Mouse (Mus musculus): ENCODE results near the gene Cox8a. TPM values are rescaled to one million over a fixed set of nuclear protein-coding genes. Genes with fewer than 3 reads are reported as not detected.

Gene Cox8a
- total and polyA plus RNA-seq, 3 experiments: 745 to 1,213 TPM; not detected in 1

- peaks cover 4 to 5% of the 10 kb centered on the region in 2 experiments; a peak in 3 of 4 replicates for H3K4me1 ChIP-seq (ENCODE audit: control insufficient read depth in 1 of 2, insufficient read depth in 2 of 2, low read length in 2 of 2)
- H3K9ac ChIP-seq (ENCODE audit: control insufficient read depth, low read depth, low read length, poor library complexity, severe bottlenecking): no peak overlapping the region
- H3K36me3 ChIP-seq (ENCODE audit: control insufficient read depth in 1 of 2, insufficient read depth in 2 of 2, low read length in 2 of 2): no peaks in the 10 kb centered on the region
- TF ChIP-seq ETS1 (IDR thresholded peaks at IDR 0.05; ENCODE audit: low read depth, low read length): no peak
- no peak for TF ChIP-seq BHLHE40 (IDR thresholded peaks at IDR 0.05; ENCODE audit: borderline replicate concordance, low read depth, low read length)
- TF ChIP-seq POLR2AphosphoS2 (IDR thresholded peaks at IDR 0.05; ENCODE audit: low read length): no peak
- no peak for TF ChIP-seq SIN3A (IDR thresholded peaks at IDR 0.05; ENCODE audit: low read length)
- TF ChIP-seq MAFK (IDR thresholded peaks at IDR 0.05; ENCODE audit: borderline replicate concordance, low read depth, low read length): no peak
- no peak for TF ChIP-seq JUND (IDR thresholded peaks at IDR 0.05; ENCODE audit: low read depth, low read length)
- no peak for TF ChIP-seq ZKSCAN1 (IDR thresholded peaks at IDR 0.05; ENCODE audit: low read depth, low read length)
- no peak for TF ChIP-seq NRF1 (IDR thresholded peaks at IDR 0.05; ENCODE audit: insufficient read depth, low read depth, low read length, poor library complexity, severe bottlenecking)
- TF ChIP-seq MXI1 (IDR thresholded peaks at IDR 0.05; ENCODE audit: low read depth, low read length): no peak
- TF ChIP-seq POLR2AphosphoS5 (IDR thresholded peaks at IDR 0.05; ENCODE audit: borderline replicate concordance, low read depth, low read length): no peak
- no peak for TF ChIP-seq POLR2A (IDR thresholded peaks at IDR 0.05; ENCODE audit: control insufficient read depth in 1 of 2, insufficient read depth in 1 of 2, low read depth in 1 of 2, low read length in 2 of 2, poor library complexity in 1 of 2)
- H3K79me2 ChIP-seq (ENCODE audit: control insufficient read depth, insufficient read depth, low read length, poor library complexity): no peaks in the 10 kb centered on the region
- H3K27me3 ChIP-seq (ENCODE audit: control insufficient read depth in 1 of 2, insufficient read depth in 2 of 2, low read length in 2 of 2): no peaks in the 10 kb centered on the region
- no peak overlapping the region for H3K27ac ChIP-seq (ENCODE audit: control insufficient read depth, low read depth, low read length)
- H3K9me3 ChIP-seq (replicated peaks; ENCODE audit: insufficient read depth, low read length): no peaks in the 10 kb centered on the region
- DNase-seq (ENCODE audit: low read depth, low spot score): peak; percentile 54
- no peak overlapping the region for H3K4me3 ChIP-seq (ENCODE audit: control insufficient read depth in 1 of 2, insufficient read depth in 1 of 2, low read depth in 2 of 2, low read length in 2 of 2)
Measured at GRCm38 (mm10) chr19:7171447-7171846, 46.0 kb downstream of the Cox8a start.

- H3K9me3 ChIP-seq (replicated peaks; ENCODE audit: insufficient read depth, low read length): no peaks in the 10 kb centered on the region
- no peaks in the 10 kb centered on the region for H3K79me2 ChIP-seq (ENCODE audit: control insufficient read depth, insufficient read depth, low read length, poor library complexity)
- no peak for TF ChIP-seq MAX (IDR thresholded peaks at IDR 0.05; ENCODE audit: low read length)
- no peak for TF ChIP-seq RAD21 (IDR thresholded peaks at IDR 0.05; ENCODE audit: low read depth, low read length)
- TF ChIP-seq KAT2A (conservative IDR thresholded peaks at IDR 0.05; ENCODE audit: low read depth, low read length): no peak
- no peak for TF ChIP-seq ZKSCAN1 (IDR thresholded peaks at IDR 0.05; ENCODE audit: low read depth, low read length)
- TF ChIP-seq GATA1 (IDR thresholded peaks at IDR 0.05; ENCODE audit: low read depth, low read length): no peak
- no peak for TF ChIP-seq ZNF384 (IDR thresholded peaks at IDR 0.05; ENCODE audit: low read depth, low read length)
- H3K27me3 ChIP-seq (ENCODE audit: control insufficient read depth in 1 of 2, insufficient read depth in 2 of 2, low read length in 2 of 2): no peaks in the 10 kb centered on the region
- no peak overlapping the region for H3K9ac ChIP-seq (ENCODE audit: control insufficient read depth, low read depth, low read length, poor library complexity, severe bottlenecking)
- H3K4me1 ChIP-seq (ENCODE audit: control insufficient read depth in 1 of 2, insufficient read depth in 2 of 2, low read length in 2 of 2): peaks cover 4 to 5% of the 10 kb centered on the region in 2 experiments; a peak in 3 of 4 replicates
- H3K4me3 ChIP-seq (ENCODE audit: control insufficient read depth in 1 of 2, insufficient read depth in 1 of 2, low read depth in 2 of 2, low read length in 2 of 2): no peak overlapping the region
- no peak overlapping the region for H3K27ac ChIP-seq (ENCODE audit: control insufficient read depth, low read depth, low read length)
- no peaks in the 10 kb centered on the region for H3K36me3 ChIP-seq (ENCODE audit: control insufficient read depth in 1 of 2, insufficient read depth in 2 of 2, low read length in 2 of 2)
- DNase-seq (ENCODE audit: low read depth, low spot score): no peak
Measured at GRCm38 (mm10) chr19:7170916-7171315, 46.5 kb downstream of the Cox8a start.

Data from MEL (cell line).